Mouse (Mus musculus): ENCODE results near the gene Plekho2. TPM values are rescaled to one million over a fixed set of nuclear protein-coding genes. Genes with fewer than 3 reads are reported as not detected.

Plekho2 gene
- polyA plus RNA-seq, 1 experiment from 2014 or later: 29.5 TPM

DNA sequence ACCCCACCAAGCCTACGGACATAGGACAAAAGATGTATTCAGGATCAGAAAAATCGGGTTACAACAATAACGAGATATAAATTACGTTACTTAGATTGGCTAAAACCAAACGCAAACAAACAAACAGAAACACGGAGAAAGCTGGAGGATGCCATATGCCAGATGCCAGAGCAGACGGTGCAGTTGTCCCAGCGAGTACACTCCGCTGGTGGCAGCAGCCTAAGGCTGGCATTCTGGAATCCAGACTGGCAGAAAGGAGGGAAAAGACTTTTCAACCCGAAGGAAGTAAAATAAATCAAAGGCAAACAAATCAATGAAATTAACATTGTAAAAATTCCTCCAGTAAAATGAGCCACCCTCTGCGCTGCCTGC lies 59.3 kb downstream of the Plekho2 start:
- Histone ChIP-seq H3K4me2 (peak overlapping the region; percentile 48), H3K27ac (ENCODE audit: low read depth, low read length) (no peak overlapping the region), H3K9ac (ENCODE audit: low read depth, low read length) (no peak overlapping the region), H3K36me3 (ENCODE audit: control insufficient read depth, insufficient read depth, low read length) (no peaks in the 10 kb centered on the region), H3K4me3 (ENCODE audit: low read depth, low read length) (no peak overlapping the region), H3K27me3 (replicated peaks; ENCODE audit: control insufficient read depth, insufficient read depth, low read length) (peaks cover 7% of the 10 kb centered on the region; the same call in 1 of the 2 replicates), H3K9me3 (ENCODE audit: control insufficient read depth, low read length) (no peaks in the 10 kb centered on the region), H3K4me1 (replicated peaks; ENCODE audit: control insufficient read depth, insufficient read depth, low read length) (no peaks in the 10 kb centered on the region; the same call in 1 of the 2 replicates)
- no peak for ATAC-seq (replicated peaks; ENCODE audit: low FRiP score)
- 31% methylated on average over 11 of the region's 11 CpGs for WGBS
- DNase-seq (ENCODE audit: low spot score): no peak

- Histone ChIP-seq H3K4me2 (peak within 1 kb of the TSS; percentile 48), H3K9me3 (ENCODE audit: control insufficient read depth, low read length) (no peaks in the 10 kb centered on the region), H3K36me3 (ENCODE audit: control insufficient read depth, insufficient read depth, low read length) (no peaks in the 10 kb centered on the region), H3K27ac (ENCODE audit: low read depth, low read length) (no peak within 1 kb of the TSS), H3K4me1 (replicated peaks; ENCODE audit: control insufficient read depth, insufficient read depth, low read length) (no peaks in the 10 kb centered on the region; the same call in 1 of the 2 replicates), H3K27me3 (replicated peaks; ENCODE audit: control insufficient read depth, insufficient read depth, low read length) (peaks cover 7% of the 10 kb centered on the region; the same call in 1 of the 2 replicates), H3K9ac (ENCODE audit: low read depth, low read length) (no peak within 1 kb of the TSS), H3K4me3 (ENCODE audit: low read depth, low read length) (no peak within 1 kb of the TSS)
- DNase-seq (ENCODE audit: low spot score) (no peak), ATAC-seq (replicated peaks; ENCODE audit: low FRiP score) (no peak)
- 20% methylated on average over 25 of the region's 25 CpGs for WGBS
These were observed 59.9 kb downstream of the Plekho2 start, which contains the start of gene Ankdd1a for GRCm38 (mm10) chr9:65519807-65520504. Gene Ankdd1a, minus strand, starts transcription at chr9:65520193.

DNA sequence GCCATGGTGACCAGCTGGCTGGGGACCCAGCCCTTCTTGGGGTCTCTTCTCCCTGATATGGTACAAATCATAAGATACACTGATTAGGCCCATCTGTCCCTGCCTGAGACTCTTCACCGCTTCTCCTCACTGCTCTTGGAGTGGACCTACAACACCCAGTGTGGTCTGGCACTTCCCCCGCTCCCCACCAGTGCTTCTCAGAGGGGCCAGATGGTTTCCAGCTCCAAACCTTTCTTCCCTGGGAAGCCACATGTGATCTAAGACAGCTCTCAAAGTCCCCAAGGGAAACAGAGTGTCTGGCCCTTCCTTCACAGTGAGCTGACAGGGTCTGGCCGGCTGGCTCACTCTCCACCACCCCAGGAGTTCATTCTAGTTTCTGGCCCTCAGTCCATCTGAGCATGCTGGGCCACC lies 65.0 kb downstream of the Plekho2 start:
- DNase-seq (ENCODE audit: low spot score): no peak
- Histone ChIP-seq H3K27me3 (replicated peaks; ENCODE audit: control insufficient read depth, insufficient read depth, low read length) (no peaks in the 10 kb centered on the region; the same call in 1 of the 2 replicates), H3K9me3 (ENCODE audit: control insufficient read depth, low read length) (no peaks in the 10 kb centered on the region), H3K27ac (ENCODE audit: low read depth, low read length) (no peak overlapping the region), H3K9ac (ENCODE audit: low read depth, low read length) (no peak overlapping the region), H3K4me1 (replicated peaks; ENCODE audit: control insufficient read depth, insufficient read depth, low read length) (no peaks in the 10 kb centered on the region; the same call in 1 of the 2 replicates), H3K4me3 (ENCODE audit: low read depth, low read length) (no peak overlapping the region), H3K4me2 (no peak overlapping the region), H3K36me3 (ENCODE audit: control insufficient read depth, insufficient read depth, low read length) (no peaks in the 10 kb centered on the region)
- WGBS: 65% methylated on average over 3 of the region's 3 CpGs
- ATAC-seq (replicated peaks; ENCODE audit: low FRiP score): no peak

- no peak overlapping the region for H3K4me2 ChIP-seq
- no peak for ATAC-seq (replicated peaks; ENCODE audit: low FRiP score)
These were observed 65.4 kb downstream of the Plekho2 start for GRCm38 (mm10) chr9:65514431-65514830.

GRCm38 (mm10) chr9:65512520-65512919 lies 67.3 kb downstream of the Plekho2 start:
- DNase-seq (ENCODE audit: low spot score) (no peak), ATAC-seq (replicated peaks; ENCODE audit: low FRiP score) (no peak)
- no peaks in the 10 kb centered on the region for H3K4me1 ChIP-seq (replicated peaks; ENCODE audit: control insufficient read depth, insufficient read depth, low read length)
- H3K4me3 ChIP-seq (ENCODE audit: low read depth, low read length): no peak overlapping the region
- no peak overlapping the region for H3K27ac ChIP-seq (ENCODE audit: low read depth, low read length)
- H3K4me2 ChIP-seq: no peak overlapping the region
- no peaks in the 10 kb centered on the region for H3K9me3 ChIP-seq (ENCODE audit: control insufficient read depth, low read length)
- 68% methylated on average over 3 of the region's 3 CpGs for WGBS
- no peak overlapping the region for H3K9ac ChIP-seq (ENCODE audit: low read depth, low read length)
- H3K36me3 ChIP-seq (ENCODE audit: control insufficient read depth, insufficient read depth, low read length): no peaks in the 10 kb centered on the region
- H3K27me3 ChIP-seq (replicated peaks; ENCODE audit: control insufficient read depth, insufficient read depth, low read length): peaks cover 4% of the 10 kb centered on the region; the same call in 1 of the 2 replicates

More at GRCm38 (mm10) chr9:65514431-65514830, 65.4 kb downstream of the Plekho2 start:
- no peak for DNase-seq (ENCODE audit: low spot score)
- Histone ChIP-seq H3K27ac (ENCODE audit: low read depth, low read length) (no peak overlapping the region), H3K9me3 (ENCODE audit: control insufficient read depth, low read length) (no peaks in the 10 kb centered on the region), H3K4me1 (replicated peaks; ENCODE audit: control insufficient read depth, insufficient read depth, low read length) (no peaks in the 10 kb centered on the region), H3K4me3 (ENCODE audit: low read depth, low read length) (no peak overlapping the region), H3K36me3 (ENCODE audit: control insufficient read depth, insufficient read depth, low read length) (no peaks in the 10 kb centered on the region), H3K27me3 (replicated peaks; ENCODE audit: control insufficient read depth, insufficient read depth, low read length) (peaks cover 3% of the 10 kb centered on the region; the same call in 1 of the 2 replicates), H3K9ac (ENCODE audit: low read depth, low read length) (no peak overlapping the region)
- 77% methylated on average over 8 of the region's 8 CpGs for WGBS

DNA sequence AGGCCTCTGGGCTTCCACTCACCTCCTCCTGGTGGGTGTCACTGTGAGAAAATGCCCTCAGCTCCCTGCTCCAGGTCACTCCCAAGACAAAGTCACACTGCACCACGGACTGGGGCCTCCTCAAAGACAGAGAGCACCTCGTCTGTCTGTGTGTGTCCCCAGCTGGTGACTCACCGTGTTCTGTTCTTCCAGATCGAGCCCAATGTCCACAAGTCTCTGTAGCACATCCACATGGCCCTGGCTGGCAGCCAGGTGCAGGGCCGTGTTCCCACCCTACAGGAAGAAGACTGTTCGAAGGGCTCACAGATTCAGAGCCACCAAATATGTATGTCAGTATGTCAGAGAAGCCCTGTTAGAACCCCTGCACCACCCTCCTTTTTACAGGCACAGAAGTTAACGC lies 71.4 kb downstream of the Plekho2 start:
- Histone ChIP-seq H3K27me3 (replicated peaks; ENCODE audit: control insufficient read depth, insufficient read depth, low read length) (peaks cover 4% of the 10 kb centered on the region; the same call in 1 of the 2 replicates), H3K4me1 (replicated peaks; ENCODE audit: control insufficient read depth, insufficient read depth, low read length) (no peaks in the 10 kb centered on the region), H3K4me2 (no peak overlapping the region), H3K36me3 (ENCODE audit: control insufficient read depth, insufficient read depth, low read length) (no peaks in the 10 kb centered on the region), H3K4me3 (ENCODE audit: low read depth, low read length) (no peak overlapping the region), H3K9ac (ENCODE audit: low read depth, low read length) (no peak overlapping the region), H3K27ac (ENCODE audit: low read depth, low read length) (no peak overlapping the region), H3K9me3 (ENCODE audit: control insufficient read depth, low read length) (no peaks in the 10 kb centered on the region)
- DNase-seq (ENCODE audit: low spot score) (no peak), ATAC-seq (replicated peaks; ENCODE audit: low FRiP score) (no peak)
- 72% methylated on average over 7 of the region's 7 CpGs for WGBS

DNA sequence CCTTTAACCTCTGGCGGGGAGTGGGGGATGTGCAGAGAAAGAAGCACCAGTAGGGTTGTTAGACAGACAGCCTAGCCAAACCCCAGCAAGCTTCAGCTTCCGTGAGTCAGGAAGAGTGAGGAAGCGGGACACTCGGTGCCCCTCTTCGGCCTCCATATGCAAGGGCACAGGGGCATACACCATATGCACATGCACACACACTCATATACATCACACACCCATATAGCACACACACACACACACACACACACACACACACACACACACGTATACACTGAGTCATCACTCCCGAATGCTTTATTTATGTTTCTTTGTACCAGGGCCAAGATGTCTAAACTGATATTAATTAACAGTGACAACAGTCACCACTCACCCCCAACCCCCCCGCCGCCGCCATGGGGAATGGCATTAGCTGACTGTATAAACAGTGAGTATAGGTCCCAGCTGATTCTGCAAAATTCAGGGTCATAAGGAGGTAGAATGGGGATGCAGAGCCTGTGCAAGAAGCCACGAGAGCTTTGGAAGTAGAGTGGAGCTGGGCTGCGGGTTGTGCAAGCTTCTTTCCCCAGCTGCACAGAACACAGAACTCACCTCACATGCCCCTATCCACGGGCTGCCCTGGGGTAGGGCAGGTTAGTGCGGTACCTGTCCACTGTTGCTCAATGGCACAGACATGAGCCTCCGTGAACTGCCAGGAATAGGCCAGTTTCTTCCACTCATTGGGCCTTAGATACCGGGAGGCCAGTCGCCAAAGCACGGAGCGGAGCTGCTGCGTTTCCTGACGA lies 76.9 kb downstream of the Plekho2 start:
- ATAC-seq (replicated peaks; ENCODE audit: low FRiP score) (no peak; the same call in 1 of the 2 replicates), DNase-seq (ENCODE audit: low spot score) (no peak)
- H3K36me3 ChIP-seq (ENCODE audit: control insufficient read depth, insufficient read depth, low read length): no peaks in the 10 kb centered on the region
- no peak overlapping the region for H3K4me2 ChIP-seq
- H3K9ac ChIP-seq (ENCODE audit: low read depth, low read length): no peak overlapping the region
- 79% methylated on average over 21 of the region's 21 CpGs for WGBS
- H3K4me3 ChIP-seq (ENCODE audit: low read depth, low read length): no peak overlapping the region
- no peaks in the 10 kb centered on the region for H3K4me1 ChIP-seq (replicated peaks; ENCODE audit: control insufficient read depth, insufficient read depth, low read length)
- H3K27me3 ChIP-seq (replicated peaks; ENCODE audit: control insufficient read depth, insufficient read depth, low read length): no peaks in the 10 kb centered on the region
- no peak overlapping the region for H3K27ac ChIP-seq (ENCODE audit: low read depth, low read length)
- H3K9me3 ChIP-seq (ENCODE audit: control insufficient read depth, low read length): no peaks in the 10 kb centered on the region
